Mouse (Mus musculus): ENCODE data around the gene Ldhb. TPM values are rescaled to one million over a fixed set of nuclear protein-coding genes. Genes with fewer than 3 reads are reported as not detected.
"Not testable (repeated sequence)": the region's sequence is repeated elsewhere in the genome, so short reads cannot be mapped to it uniquely, and the experiment has no call there.

Ldhb gene
- polyA plus RNA-seq, 1 experiment from 2014 or later, result 149 TPM

DNA sequence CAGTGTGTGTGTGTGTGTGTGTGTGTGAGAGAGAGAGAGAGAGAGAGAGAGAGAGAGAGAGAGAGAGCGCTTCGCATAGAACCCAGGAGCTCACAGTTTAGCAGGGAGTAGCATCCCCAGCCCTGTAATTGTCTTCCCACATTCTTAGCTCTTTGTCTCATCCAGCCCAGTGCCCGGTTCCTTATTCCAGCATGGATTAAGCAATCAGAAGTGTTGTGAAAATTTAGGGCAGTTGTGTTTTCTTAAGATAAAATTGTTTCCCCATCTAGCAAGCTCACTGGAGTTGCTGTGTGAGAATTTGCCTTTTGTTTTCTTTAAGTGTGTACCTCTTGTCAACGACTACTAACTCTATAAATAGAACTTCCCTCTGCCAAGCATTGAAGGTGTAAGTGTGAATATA is 906 bp upstream of the Ldhb start:
- Histone ChIP-seq H3K27me3 (replicated peaks; ENCODE audit: control insufficient read depth, insufficient read depth, low read length) (peaks cover 14% of the 10 kb centered on the region; the same call in 1 of the 2 replicates), H3K9me3 (ENCODE audit: control insufficient read depth, low read length) (no peaks in the 10 kb centered on the region), H3K36me3 (ENCODE audit: control insufficient read depth, insufficient read depth, low read length) (no peaks in the 10 kb centered on the region), H3K4me2 (ENCODE audit: low read length) (no peak overlapping the region), H3K27ac (ENCODE audit: low read depth) (no peak overlapping the region), H3K4me3 (ENCODE audit: low read depth, low read length) (no peak overlapping the region), H3K4me1 (replicated peaks; ENCODE audit: control insufficient read depth, insufficient read depth, low read length) (peaks cover 3% of the 10 kb centered on the region), H3K9ac (ENCODE audit: low read length) (no peak overlapping the region)
- no peak for ATAC-seq (replicated peaks; ENCODE audit: low FRiP score, low TSS enrichment, low read depth)
- no peak for DNase-seq (ENCODE audit: low spot score)
- 48% methylated on average over 4 of the region's 4 CpGs for WGBS

DNA sequence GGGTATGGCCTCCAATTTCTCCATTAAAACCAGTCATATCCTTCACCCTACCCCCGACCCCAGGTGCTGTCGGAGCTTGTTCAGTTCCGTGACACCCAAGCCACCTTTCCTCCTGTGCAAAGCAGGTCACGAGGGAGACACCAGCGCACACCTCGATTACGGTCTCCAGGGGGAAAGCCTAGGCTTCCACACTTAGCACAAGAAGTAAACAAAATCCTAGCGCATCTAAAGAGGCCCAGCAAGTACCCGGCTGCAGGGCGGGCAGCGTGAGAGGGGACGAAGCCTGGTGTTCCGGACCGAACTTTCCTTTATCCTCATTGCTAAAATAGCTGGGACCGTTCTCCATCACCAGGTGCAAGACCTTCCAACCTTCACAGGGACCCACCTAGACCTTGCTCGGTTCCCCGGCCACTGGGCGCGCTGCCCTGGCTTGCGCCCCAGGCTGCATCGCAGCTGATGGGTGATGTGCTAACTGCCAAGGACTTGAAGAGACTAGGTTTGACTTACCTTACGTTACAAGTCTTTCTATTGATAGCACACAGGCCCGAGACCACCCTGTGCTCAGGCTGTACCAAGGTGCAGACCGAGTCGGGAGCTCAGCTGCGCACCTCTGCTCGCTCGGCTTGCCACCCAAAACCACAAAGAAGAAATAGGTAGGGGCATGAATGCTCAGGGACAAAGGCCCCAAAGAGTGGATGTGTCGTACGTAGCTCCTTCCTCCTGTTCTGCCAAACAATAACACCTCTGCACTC is 548 bp downstream of the Ldhb start:
- Histone ChIP-seq H3K4me3 (ENCODE audit: low read depth, low read length) (peak overlapping the region; percentile 53), H3K9ac (ENCODE audit: low read length) (peak overlapping the region; percentile 67), H3K27me3 (replicated peaks; ENCODE audit: control insufficient read depth, insufficient read depth, low read length) (peaks cover 9% of the 10 kb centered on the region; the same call in 1 of the 2 replicates), H3K36me3 (ENCODE audit: control insufficient read depth, insufficient read depth, low read length) (no peaks in the 10 kb centered on the region), H3K9me3 (ENCODE audit: control insufficient read depth, low read length) (no peaks in the 10 kb centered on the region), H3K4me2 (ENCODE audit: low read length) (peak overlapping the region; percentile 97), H3K4me1 (replicated peaks; ENCODE audit: control insufficient read depth, insufficient read depth, low read length) (peaks cover 3% of the 10 kb centered on the region), H3K27ac (ENCODE audit: low read depth) (0 out of 2 replicates have a peak overlapping the region, but pooled peaks have one; percentile 36)
- WGBS, result 3% methylated on average over 30 of the region's 30 CpGs
- ATAC-seq (replicated peaks; ENCODE audit: low FRiP score, low TSS enrichment, low read depth) (peak; percentile 69), DNase-seq (ENCODE audit: low spot score) (no peak)

DNA sequence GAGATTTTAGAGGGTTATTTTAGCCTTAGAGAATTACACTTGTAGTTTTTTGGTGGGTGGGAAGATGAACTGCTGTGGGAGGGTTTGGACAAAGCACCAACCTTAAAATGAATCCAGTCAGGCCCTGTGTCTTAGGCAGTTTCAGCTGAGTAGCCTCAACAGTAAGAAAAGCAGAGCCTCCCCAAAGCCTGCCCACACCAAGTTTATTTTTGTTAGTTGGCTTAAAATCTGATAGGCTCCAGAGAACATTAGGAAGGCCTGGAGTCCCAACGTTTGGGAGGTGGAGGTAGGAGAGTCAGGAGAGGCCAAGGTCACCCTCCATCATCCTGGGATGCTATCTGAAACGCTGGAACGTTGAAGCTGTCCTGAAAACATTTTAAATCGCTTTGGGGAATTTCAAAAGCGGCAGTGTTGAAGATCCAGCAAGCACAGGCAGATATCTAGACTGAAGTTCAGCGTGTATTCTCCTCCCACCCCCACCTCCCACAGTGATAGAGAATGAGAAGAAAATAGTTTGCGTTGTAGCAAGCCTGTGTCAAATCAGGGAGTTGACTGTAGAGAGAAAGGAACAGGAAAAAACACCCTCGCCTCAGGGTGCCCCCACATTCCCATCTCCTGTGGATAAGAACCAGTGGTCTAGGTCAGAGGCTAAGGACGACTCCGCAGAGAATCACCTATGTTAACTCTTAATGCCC is 1.3 kb downstream of the Ldhb start:
- H3K27ac ChIP-seq (ENCODE audit: low read depth), result no peak overlapping the region
- H3K9ac ChIP-seq (ENCODE audit: low read length), result peak overlapping the region; percentile 67; the same call in 1 of the 2 replicates
- peak overlapping the region; percentile 97 for H3K4me2 ChIP-seq (ENCODE audit: low read length)
- peaks cover 3% of the 10 kb centered on the region for H3K4me1 ChIP-seq (replicated peaks; ENCODE audit: control insufficient read depth, insufficient read depth, low read length)
- H3K9me3 ChIP-seq (ENCODE audit: control insufficient read depth, low read length), result no peaks in the 10 kb centered on the region
- ATAC-seq (replicated peaks; ENCODE audit: low FRiP score, low TSS enrichment, low read depth) (no peak; the same call in 1 of the 2 replicates), DNase-seq (ENCODE audit: low spot score) (no peak)
- 8% methylated on average over 10 of the region's 10 CpGs for WGBS
- H3K27me3 ChIP-seq (replicated peaks; ENCODE audit: control insufficient read depth, insufficient read depth, low read length), result peaks cover 8% of the 10 kb centered on the region; the same call in 1 of the 2 replicates
- peak overlapping the region; percentile 53 for H3K4me3 ChIP-seq (ENCODE audit: low read depth, low read length)
- no peaks in the 10 kb centered on the region for H3K36me3 ChIP-seq (ENCODE audit: control insufficient read depth, insufficient read depth, low read length)

DNA sequence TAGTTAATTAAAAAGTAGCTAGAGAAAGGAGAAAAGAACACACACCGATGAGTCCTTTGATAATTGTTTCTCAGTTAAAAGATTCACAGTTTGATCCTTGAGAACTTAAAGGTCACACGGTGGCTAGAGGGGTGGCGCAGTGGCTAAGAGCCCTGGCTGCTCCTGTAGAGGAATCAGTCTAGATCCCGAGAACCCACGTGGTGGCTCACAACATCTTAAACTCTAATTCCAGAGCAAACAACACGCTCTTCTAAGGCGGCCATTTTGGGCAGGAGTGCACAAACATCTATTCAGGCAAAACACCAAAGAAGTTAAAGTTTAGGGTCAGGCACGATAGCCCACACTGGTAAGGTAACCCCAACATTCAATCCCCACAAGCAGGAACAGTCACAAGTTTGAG is 4.2 kb downstream of the Ldhb start:
- Histone ChIP-seq H3K9me3 (ENCODE audit: control insufficient read depth, low read length) (no peaks in the 10 kb centered on the region), H3K27me3 (replicated peaks; ENCODE audit: control insufficient read depth, insufficient read depth, low read length) (no peaks in the 10 kb centered on the region), H3K4me1 (replicated peaks; ENCODE audit: control insufficient read depth, insufficient read depth, low read length) (peaks cover 3% of the 10 kb centered on the region), H3K36me3 (ENCODE audit: control insufficient read depth, insufficient read depth, low read length) (peaks cover 5% of the 10 kb centered on the region; the same call in 1 of the 2 replicates), H3K4me3 (ENCODE audit: low read depth, low read length) (no peak overlapping the region), H3K9ac (ENCODE audit: low read length) (no peak overlapping the region), H3K27ac (ENCODE audit: low read depth) (no peak overlapping the region), H3K4me2 (ENCODE audit: low read length) (no peak overlapping the region)
- 78% methylated on average over 8 of the region's 8 CpGs for WGBS
- DNase-seq (ENCODE audit: low spot score) (no peak), ATAC-seq (replicated peaks; ENCODE audit: low FRiP score, low TSS enrichment, low read depth) (no peak)

DNA sequence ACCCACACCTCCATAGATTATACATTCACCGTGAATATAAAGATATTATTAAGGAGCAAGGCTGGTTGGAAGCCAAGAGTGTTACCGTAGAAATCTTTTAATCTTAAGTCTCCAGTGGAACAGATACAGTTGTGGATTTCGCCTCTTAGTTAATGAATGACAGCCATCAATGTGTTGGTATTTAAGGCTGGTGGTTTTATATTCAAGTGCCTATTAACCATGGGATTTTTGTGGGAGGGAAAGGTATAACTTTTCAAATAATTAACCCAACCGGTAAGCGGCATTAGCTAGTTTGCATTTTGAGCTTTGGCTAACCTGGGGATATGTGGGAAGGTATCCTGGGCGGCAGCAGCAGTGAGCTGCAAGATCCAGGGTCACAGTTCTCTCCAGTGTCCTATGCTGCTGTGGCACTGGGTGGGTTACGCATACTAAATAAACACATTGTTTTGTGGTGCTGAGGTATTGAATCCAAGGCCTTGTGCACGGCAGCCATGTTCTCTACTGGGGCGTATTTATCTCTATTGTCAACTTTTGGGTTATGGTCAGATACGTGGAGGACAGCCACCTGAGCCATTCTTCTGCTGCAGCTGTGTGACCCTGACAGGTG is 5.1 kb downstream of the Ldhb start:
- Histone ChIP-seq H3K9me3 (ENCODE audit: control insufficient read depth, low read length) (no peaks in the 10 kb centered on the region), H3K4me1 (replicated peaks; ENCODE audit: control insufficient read depth, insufficient read depth, low read length) (no peaks in the 10 kb centered on the region; the same call in 1 of the 2 replicates), H3K4me2 (ENCODE audit: low read length) (no peak overlapping the region), H3K4me3 (ENCODE audit: low read depth, low read length) (no peak overlapping the region), H3K36me3 (ENCODE audit: control insufficient read depth, insufficient read depth, low read length) (peaks cover 14% of the 10 kb centered on the region), H3K27me3 (replicated peaks; ENCODE audit: control insufficient read depth, insufficient read depth, low read length) (no peaks in the 10 kb centered on the region), H3K9ac (ENCODE audit: low read length) (no peak overlapping the region), H3K27ac (ENCODE audit: low read depth) (no peak overlapping the region)
- 85% methylated on average over 10 of the region's 10 CpGs for WGBS
- DNase-seq (ENCODE audit: low spot score) (no peak), ATAC-seq (replicated peaks; ENCODE audit: low FRiP score, low TSS enrichment, low read depth) (no peak)

DNA sequence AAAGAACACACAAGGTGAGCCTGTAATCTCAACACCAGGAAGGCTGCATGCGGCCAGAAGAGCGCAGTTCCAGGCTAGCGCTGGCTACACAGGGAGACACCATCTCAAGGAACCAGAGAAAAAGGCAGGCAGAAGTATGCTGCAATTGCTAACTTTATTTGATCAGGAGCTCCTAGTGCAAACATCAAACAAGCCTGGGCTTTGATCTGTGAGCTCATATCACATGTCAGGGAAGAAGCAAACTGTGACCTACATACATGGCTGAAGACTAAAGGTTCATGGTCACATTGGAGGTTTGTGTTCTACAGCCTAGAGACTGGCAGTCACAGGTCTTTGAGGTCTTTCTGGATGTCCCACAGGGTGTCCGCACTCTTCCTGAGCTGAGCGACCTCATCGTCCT is 17.6 kb downstream of the Ldhb start:
- H3K4me3 ChIP-seq (ENCODE audit: low read depth, low read length); H3K9ac ChIP-seq (ENCODE audit: low read length); H3K27me3 ChIP-seq (replicated peaks; ENCODE audit: control insufficient read depth, insufficient read depth, low read length); DNase-seq (ENCODE audit: low spot score); H3K9me3 ChIP-seq (ENCODE audit: control insufficient read depth, low read length); H3K27ac ChIP-seq (ENCODE audit: low read depth); H3K4me2 ChIP-seq (ENCODE audit: low read length); H3K4me1 ChIP-seq (replicated peaks; ENCODE audit: control insufficient read depth, insufficient read depth, low read length); ATAC-seq (replicated peaks; ENCODE audit: low FRiP score, low TSS enrichment, low read depth): not testable (repeated sequence)
- H3K36me3 ChIP-seq (ENCODE audit: control insufficient read depth, insufficient read depth, low read length), result peaks cover 53% of the 10 kb centered on the region
- 84% methylated on average over 6 of the region's 6 CpGs for WGBS

DNA sequence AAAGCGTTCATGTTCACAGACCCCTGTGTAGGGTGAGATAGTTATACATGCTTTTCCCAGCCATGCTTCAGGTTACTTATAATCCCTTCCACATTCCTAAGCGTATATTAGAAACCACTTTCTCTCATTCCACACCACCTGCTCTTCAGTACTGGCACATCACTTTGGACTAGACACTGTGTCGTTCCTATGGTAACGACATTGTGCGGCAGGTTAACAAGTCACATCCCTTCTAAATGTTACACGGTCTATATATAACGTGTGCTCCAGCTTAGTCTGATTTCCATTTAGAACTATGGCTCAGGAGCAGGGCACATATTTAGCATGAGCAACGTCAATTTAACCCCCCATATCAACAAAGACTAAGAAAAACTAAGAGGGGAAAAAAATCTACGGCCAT is 20.1 kb downstream of the Ldhb start:
- H3K4me2 ChIP-seq (ENCODE audit: low read length), result no peak overlapping the region
- no peaks in the 10 kb centered on the region for H3K27me3 ChIP-seq (replicated peaks; ENCODE audit: control insufficient read depth, insufficient read depth, low read length)
- H3K4me1 ChIP-seq (replicated peaks; ENCODE audit: control insufficient read depth, insufficient read depth, low read length), result no peaks in the 10 kb centered on the region
- no peak for DNase-seq (ENCODE audit: low spot score)
- ATAC-seq (replicated peaks; ENCODE audit: low FRiP score, low TSS enrichment, low read depth), result no peak
- no peak overlapping the region for H3K4me3 ChIP-seq (ENCODE audit: low read depth, low read length)
- H3K36me3 ChIP-seq (ENCODE audit: control insufficient read depth, insufficient read depth, low read length), result peaks cover 31% of the 10 kb centered on the region
- H3K9ac ChIP-seq (ENCODE audit: low read length), result no peak overlapping the region
- WGBS, result 89% methylated on average over 9 of the region's 9 CpGs
- H3K9me3 ChIP-seq (ENCODE audit: control insufficient read depth, low read length), result 0 out of 2 replicates have a peak, but pooled peaks cover 5% of the 10 kb centered on the region
- no peak overlapping the region for H3K27ac ChIP-seq (ENCODE audit: low read depth)

DNA sequence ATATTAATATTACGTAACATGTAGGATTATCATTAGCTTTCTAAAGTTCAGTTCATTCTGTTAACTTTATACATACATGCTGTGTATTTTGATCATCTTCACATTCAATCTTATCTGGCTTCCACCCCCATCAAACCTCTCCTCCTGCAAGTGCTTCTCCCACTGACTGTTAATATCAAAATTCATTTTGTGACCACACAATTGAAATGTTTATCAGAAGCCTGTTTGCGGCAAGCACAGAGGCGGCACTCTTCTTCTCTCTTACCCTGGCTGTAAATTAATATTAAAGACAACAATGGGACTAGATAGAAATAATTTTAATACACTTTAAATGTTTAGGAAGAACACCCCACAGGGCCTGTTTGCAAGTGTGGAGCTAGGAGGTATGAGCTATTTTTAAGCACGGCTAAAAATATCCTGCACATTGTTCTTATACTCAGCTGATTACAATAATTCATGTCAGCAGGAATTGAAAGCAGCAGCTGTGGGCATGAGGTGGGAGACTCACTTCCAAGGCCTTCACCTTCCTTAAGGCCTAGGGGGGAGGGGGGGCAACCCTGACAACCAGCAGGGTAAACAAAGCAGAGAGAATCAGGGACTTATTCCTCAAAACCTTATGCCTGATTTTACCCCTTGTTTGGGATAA is 22.2 kb downstream of the Ldhb start:
- H3K27me3 ChIP-seq (replicated peaks; ENCODE audit: control insufficient read depth, insufficient read depth, low read length), result no peaks in the 10 kb centered on the region
- no peak overlapping the region for H3K9ac ChIP-seq (ENCODE audit: low read length)
- no peak for DNase-seq (ENCODE audit: low spot score)
- no peak overlapping the region for H3K4me3 ChIP-seq (ENCODE audit: low read depth, low read length)
- no peak for ATAC-seq (replicated peaks; ENCODE audit: low FRiP score, low TSS enrichment, low read depth)
- no peaks in the 10 kb centered on the region for H3K4me1 ChIP-seq (replicated peaks; ENCODE audit: control insufficient read depth, insufficient read depth, low read length)
- WGBS, result 91% methylated on average over 4 of the region's 4 CpGs
- no peak overlapping the region for H3K4me2 ChIP-seq (ENCODE audit: low read length)
- H3K36me3 ChIP-seq (ENCODE audit: control insufficient read depth, insufficient read depth, low read length), result peaks cover 16% of the 10 kb centered on the region
- 0 out of 2 replicates have a peak, but pooled peaks cover 5% of the 10 kb centered on the region for H3K9me3 ChIP-seq (ENCODE audit: control insufficient read depth, low read length)
- no peak overlapping the region for H3K27ac ChIP-seq (ENCODE audit: low read depth)
